Mouse (Mus musculus): Measurements from ENCODE around the gene Cd300lb.
"Not testable (repeated sequence)": the region's sequence is repeated elsewhere in the genome, so short reads cannot be mapped to it uniquely, and the experiment has no call there.

DNA sequence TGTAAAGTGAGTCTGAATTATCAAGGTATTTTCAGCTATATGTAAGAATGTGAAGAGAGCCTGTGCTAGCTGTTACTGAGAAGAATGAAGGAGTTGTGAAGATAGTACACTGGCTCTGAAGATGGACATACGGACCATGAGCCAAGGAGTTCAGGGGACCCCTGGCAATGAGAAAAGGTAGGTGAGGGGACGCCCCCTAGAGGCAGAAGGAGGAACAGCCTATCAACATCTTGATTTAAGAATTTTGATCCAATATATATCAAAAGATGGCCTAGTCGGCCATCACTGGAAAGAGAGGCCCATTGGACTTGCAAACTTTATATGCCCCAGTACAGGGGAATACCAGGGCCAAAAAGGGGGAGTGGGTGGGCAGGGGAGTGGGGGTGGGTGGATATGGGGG, 24.6 kb downstream of the Cd300lb start:
- TF ChIP-seq CTCF (IDR thresholded peaks at IDR 0.05): peak; percentile 29
- TF ChIP-seq EP300 (IDR thresholded peaks at IDR 0.05): not testable (repeated sequence)
